Comparison of ENCODE assay signal across 14 mouse cellular contexts in the genomic region with DNA sequence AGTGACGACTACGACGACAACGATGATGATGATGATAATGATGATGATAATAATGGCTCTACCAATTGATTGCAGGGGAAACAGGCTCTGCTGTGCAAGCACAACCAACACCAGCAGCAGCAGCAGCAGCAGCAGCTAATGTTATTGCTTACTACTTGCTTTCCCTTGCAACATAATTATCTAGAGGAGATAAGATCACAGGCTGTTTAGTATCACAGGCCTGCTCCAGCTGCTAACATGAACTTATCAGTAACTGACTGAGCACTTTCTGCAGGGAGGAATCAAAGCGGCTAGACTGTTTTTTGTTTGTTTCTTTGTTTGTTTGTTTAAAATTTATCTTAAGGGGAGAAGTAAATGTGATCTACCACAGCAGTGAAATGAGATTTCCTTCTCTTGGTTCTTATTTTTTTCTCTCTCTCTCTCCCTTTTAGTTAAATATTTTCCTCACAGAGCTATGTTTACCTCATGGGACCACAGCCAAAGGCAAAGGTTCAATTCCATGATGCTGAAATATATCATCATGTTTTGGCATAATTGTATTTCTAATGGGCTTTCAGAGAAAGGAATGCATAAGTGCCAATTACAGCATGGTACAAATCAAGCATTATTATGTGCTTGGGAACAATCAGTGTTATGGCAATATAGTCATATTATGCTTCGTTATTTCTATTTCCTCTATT.
"Had no signal": no experiment of that assay in that cellular context is flagged by ENCODE, and none has a peak within 500 bp of the region (broad histone marks: within the 10 kb centered on the region; RNA-seq: fewer than 3 reads in every experiment).

No protein-coding gene starts in this region.

- H3K4me1 ChIP-seq: kidney, embryonic 15.5 days; limb, embryonic 10.5 days; megakaryocyte, embryonic 14.5 days; midbrain, embryonic 15.5 days had no signal

- H3K27ac ChIP-seq: kidney, embryonic 15.5 days; left cerebral cortex, adult 2 months; limb, embryonic 10.5 days; liver, embryonic 14.5 days; macrophage; midbrain, embryonic 15.5 days had no signal

- ATAC-seq: midbrain, embryonic 15.5 days had no signal

- H3K4me3 ChIP-seq: kidney, embryonic 15.5 days; left cerebral cortex, adult 2 months; limb, embryonic 10.5 days; megakaryocyte, embryonic 14.5 days; midbrain, embryonic 15.5 days had no signal

- H3K27me3 ChIP-seq: kidney, embryonic 15.5 days; megakaryocyte, embryonic 14.5 days; midbrain, embryonic 15.5 days had no signal

- H3K4me2 ChIP-seq: kidney, embryonic 15.5 days; midbrain, embryonic 11.5 days; midbrain, embryonic 15.5 days had no signal

- H3K9me3 ChIP-seq: kidney, embryonic 15.5 days; limb, embryonic 10.5 days; megakaryocyte, embryonic 14.5 days; midbrain, embryonic 15.5 days had no signal

- DNase-seq: kidney, adult 2 months; kidney, postnatal 25 days; lung, adult 2 months; lung, postnatal 10 days; right cerebral cortex, postnatal 25 days; thymus, postnatal 36 days had no signal

- H3K36me3 ChIP-seq: kidney, embryonic 15.5 days; limb, embryonic 10.5 days; midbrain, embryonic 15.5 days had no signal

- H3K9ac ChIP-seq: kidney, embryonic 15.5 days; liver, embryonic 14.5 days; midbrain, embryonic 15.5 days had no signal
